Mouse (Mus musculus) heart, embryonic 13.5 days (tissue): ENCODE measurements at regions not wholly inside any gene's neighbourhood (a gene's known extent, or its start where the extent isn't known, plus 50 kb on each side); places are given as distances from the start of the nearest gene placed in this dataset.

Source experiments
- ATAC-seq: fragments of 200-750 bp; cut with Nextera tagmentation; 2 replicates; pipeline ENCODE4 v1.8.0; 2017; ENCODE audit warnings: moderate TSS enrichment; ENCODE audit not compliant: insufficient number of reproducible peaks, low FRiP score, low TSS enrichment; ENCODE audit errors: extremely low read depth
- H3K27ac ChIP-seq: fragments of 300-500 bp; sonication (generic); replicated peaks from 2 replicates; pipeline ENCODE4 v1.5.1; 2015; ENCODE audit warnings: moderate library complexity, mild to moderate bottlenecking, inconsistent platforms
- H3K27me3 ChIP-seq: fragments of 300-500 bp; sonication (generic); replicated peaks from 2 replicates; pipeline ENCODE4 v1.6.1; 2015; ENCODE audit warnings: mild to moderate bottlenecking, inconsistent platforms
- H3K36me3 ChIP-seq: fragments of 300-500 bp; sonication (generic); 2 replicates; pipeline ENCODE4 v1.6.1; 2015; ENCODE audit warnings: mild to moderate bottlenecking, inconsistent platforms
- H3K4me1 ChIP-seq: fragments of 300-500 bp; sonication (generic); 2 replicates; pipeline ENCODE4 v1.6.1; 2015; ENCODE audit warnings: inconsistent platforms
- H3K4me2 ChIP-seq: fragments of 300-500 bp; sonication (generic); 2 replicates; pipeline ENCODE4 v1.6.1; 2015; ENCODE audit warnings: inconsistent platforms, mild to moderate bottlenecking, moderate library complexity
- H3K4me3 ChIP-seq: fragments of 300-500 bp; sonication (generic); 2 replicates; pipeline ENCODE4 v1.5.1; 2015; ENCODE audit warnings: moderate library complexity, mild to moderate bottlenecking, inconsistent platforms
- H3K9ac ChIP-seq: fragments of 300-500 bp; sonication (generic); 2 replicates; pipeline ENCODE4 v1.6.1; 2015; ENCODE audit warnings: inconsistent platforms, mild to moderate bottlenecking, moderate library complexity
- H3K9me3 ChIP-seq: fragments of 300-500 bp; sonication (generic); 2 replicates; pipeline ENCODE4 v1.6.1; 2016; ENCODE audit warnings: inconsistent platforms
- WGBS: fragments of 180-500 bp; shearing (Covaris S2); methylation state at CpG from one replicate; pipeline ENCODE4 v1.1.7; 2015; ENCODE audit warnings: mixed read lengths; 5-methylcytosine and 5-hydroxymethylcytosine counted together

- 75% methylated on average over 3 of the region's 3 CpGs for WGBS
- no peak overlapping the region for H3K4me2 ChIP-seq
- H3K4me1 ChIP-seq = peaks cover 15% of the 10 kb centered on the region
- H3K27me3 ChIP-seq = peaks cover 5% of the 10 kb centered on the region; the same call in 1 of the 2 replicates
- H3K4me3 ChIP-seq = no peak overlapping the region
- H3K9me3 ChIP-seq = no peaks in the 10 kb centered on the region
- H3K36me3 ChIP-seq = no peaks in the 10 kb centered on the region
- H3K9ac ChIP-seq = no peak overlapping the region
- H3K27ac ChIP-seq = no peak overlapping the region
- ATAC-seq = no peak
Observed at GRCm38 (mm10) chr1:76641181-76641711, 873.6 kb downstream of the Epha4 start.

DNA sequence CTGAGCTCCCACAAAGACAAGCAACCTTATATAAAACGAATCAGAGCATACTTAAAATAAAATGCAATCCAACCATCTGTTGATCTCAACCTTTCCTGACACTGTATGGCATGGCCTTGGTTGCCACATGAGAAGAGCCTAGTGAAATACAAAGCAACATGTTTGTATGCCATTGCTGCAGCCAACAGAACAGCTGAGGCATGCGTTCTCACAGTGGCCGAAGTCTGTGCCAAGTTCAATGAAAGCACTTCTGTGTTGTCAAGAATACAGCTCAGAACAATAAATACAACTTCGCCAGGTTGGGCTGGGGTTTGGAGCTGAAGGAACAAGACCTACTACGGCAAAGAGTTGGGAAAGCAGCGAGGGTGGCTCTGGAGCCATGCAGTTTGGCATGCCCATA is 872.2 kb downstream of the Epha4 start:
- H3K4me2 ChIP-seq = no peak overlapping the region
- peaks cover 5% of the 10 kb centered on the region; the same call in 1 of the 2 replicates for H3K27me3 ChIP-seq
- no peaks in the 10 kb centered on the region for H3K36me3 ChIP-seq
- no peak for ATAC-seq
- H3K9ac ChIP-seq = no peak overlapping the region
- 80% methylated on average over 6 of the region's 6 CpGs for WGBS
- H3K9me3 ChIP-seq = no peaks in the 10 kb centered on the region
- no peak overlapping the region for H3K27ac ChIP-seq
- no peak overlapping the region for H3K4me3 ChIP-seq
- peaks cover 15% of the 10 kb centered on the region for H3K4me1 ChIP-seq

DNA sequence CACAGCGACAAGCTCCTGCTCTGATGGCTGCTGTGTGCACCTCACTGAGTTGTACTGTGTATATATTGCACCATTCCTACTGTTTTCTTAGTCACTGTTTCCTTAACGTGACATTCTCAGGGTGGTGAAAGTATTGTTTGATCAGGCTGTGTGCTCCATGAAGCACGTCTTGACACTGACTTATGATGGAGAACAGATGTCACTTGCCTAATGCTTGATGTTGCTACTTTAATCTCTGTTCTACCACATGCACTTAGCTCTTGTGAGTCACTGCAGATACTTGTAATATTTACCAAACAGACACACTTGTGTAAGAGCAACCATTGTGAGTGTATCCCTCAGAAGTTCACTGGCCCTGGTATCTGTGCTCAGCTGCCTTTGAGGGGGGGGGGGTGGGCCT is 870.0 kb downstream of the Epha4 start:
- Histone ChIP-seq H3K36me3 (no peaks in the 10 kb centered on the region), H3K4me3 (no peak overlapping the region), H3K4me2 (no peak overlapping the region), H3K9ac (no peak overlapping the region), H3K27me3 (peaks cover 5% of the 10 kb centered on the region; the same call in 1 of the 2 replicates), H3K9me3 (no peaks in the 10 kb centered on the region), H3K27ac (no peak overlapping the region), H3K4me1 (peaks cover 5% of the 10 kb centered on the region; the same call in 1 of the 2 replicates)
- WGBS = 39% methylated on average over 3 of the region's 3 CpGs
- ATAC-seq = no peak

GRCm38 (mm10) chr1:76654826-76655225 is 860.1 kb downstream of the Epha4 start:
- ATAC-seq = no peak
- peaks cover 19% of the 10 kb centered on the region for H3K4me1 ChIP-seq
- 70% methylated on average over 1 of the region's 1 CpGs for WGBS
- no peaks in the 10 kb centered on the region for H3K36me3 ChIP-seq
- no peak overlapping the region for H3K9ac ChIP-seq
- H3K27ac ChIP-seq = no peak overlapping the region
- no peaks in the 10 kb centered on the region for H3K27me3 ChIP-seq
- H3K4me2 ChIP-seq = no peak overlapping the region
- no peaks in the 10 kb centered on the region for H3K9me3 ChIP-seq
- H3K4me3 ChIP-seq = no peak overlapping the region

GRCm38 (mm10) chr1:76658228-76658627 is 856.7 kb downstream of the Epha4 start:
- H3K36me3 ChIP-seq = no peaks in the 10 kb centered on the region
- H3K4me1 ChIP-seq = peaks cover 14% of the 10 kb centered on the region
- H3K9ac ChIP-seq = no peak overlapping the region
- H3K9me3 ChIP-seq = no peaks in the 10 kb centered on the region
- no peak overlapping the region for H3K4me2 ChIP-seq
- H3K4me3 ChIP-seq = no peak overlapping the region
- 25% methylated on average over 4 of the region's 4 CpGs for WGBS
- peak overlapping the region; percentile 53; the same call in 1 of the 2 replicates for H3K27ac ChIP-seq
- no peak; the same call in 1 of the 2 replicates for ATAC-seq
- H3K27me3 ChIP-seq = no peaks in the 10 kb centered on the region

DNA sequence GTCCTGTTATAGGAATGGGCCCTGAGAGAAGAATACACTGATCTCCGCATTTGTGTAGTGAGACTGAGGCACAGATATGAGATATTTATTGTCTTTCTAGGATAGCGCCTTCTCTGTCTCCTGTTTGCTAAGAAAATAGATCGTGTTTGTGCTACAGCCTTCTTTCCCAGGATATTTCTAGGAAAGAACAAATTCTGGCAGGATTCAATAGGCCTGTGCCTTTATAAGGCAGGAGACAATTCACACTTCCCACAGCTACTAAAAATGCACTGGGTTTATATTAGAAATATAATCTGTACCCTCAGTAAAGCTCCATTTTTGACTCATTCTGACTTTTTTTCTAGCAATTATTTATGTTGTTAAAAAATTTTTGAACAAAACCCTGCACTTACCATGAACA is 854.7 kb downstream of the Epha4 start:
- H3K9me3 ChIP-seq = no peaks in the 10 kb centered on the region
- no peak overlapping the region for H3K4me3 ChIP-seq
- H3K36me3 ChIP-seq = no peaks in the 10 kb centered on the region
- no peaks in the 10 kb centered on the region for H3K27me3 ChIP-seq
- peaks cover 14% of the 10 kb centered on the region for H3K4me1 ChIP-seq
- H3K4me2 ChIP-seq = no peak overlapping the region
- no peak overlapping the region for H3K27ac ChIP-seq
- WGBS = 69% methylated on average over 3 of the region's 3 CpGs
- H3K9ac ChIP-seq = no peak overlapping the region
- ATAC-seq = no peak

DNA sequence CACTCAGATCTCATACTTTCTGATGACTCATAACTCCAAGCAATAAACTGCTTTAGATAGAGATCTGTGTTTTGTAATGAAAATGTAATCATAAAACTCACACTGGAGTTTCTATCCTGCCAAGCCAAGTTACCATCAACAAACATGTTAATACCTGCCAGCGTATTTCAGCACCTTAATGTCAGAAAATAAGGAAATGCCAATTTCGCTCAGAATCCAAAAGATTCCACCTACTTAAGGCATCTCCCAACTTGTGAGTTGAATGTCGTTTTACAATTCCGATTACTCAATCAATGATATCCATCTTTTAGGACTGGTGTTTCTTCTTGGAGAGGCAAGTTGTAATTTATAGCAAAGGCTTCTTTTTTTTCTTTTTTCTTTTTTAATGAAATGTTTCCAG is 850.5 kb downstream of the Epha4 start:
- WGBS = 83% methylated on average over 4 of the region's 4 CpGs
- ATAC-seq = no peak
- H3K27me3 ChIP-seq = no peaks in the 10 kb centered on the region
- no peak overlapping the region for H3K27ac ChIP-seq
- no peak overlapping the region for H3K4me3 ChIP-seq
- H3K4me2 ChIP-seq = no peak overlapping the region
- H3K36me3 ChIP-seq = no peaks in the 10 kb centered on the region
- no peak overlapping the region for H3K9ac ChIP-seq
- H3K4me1 ChIP-seq = 0 out of 2 replicates have a peak, but pooled peaks cover 3% of the 10 kb centered on the region
- H3K9me3 ChIP-seq = no peaks in the 10 kb centered on the region

GRCm38 (mm10) chr1:76676836-76677235 is 838.1 kb downstream of the Epha4 start:
- no peak for ATAC-seq
- no peak overlapping the region for H3K4me2 ChIP-seq
- no peaks in the 10 kb centered on the region for H3K27me3 ChIP-seq
- no peak overlapping the region for H3K27ac ChIP-seq
- WGBS = 35% methylated on average over 6 of the region's 6 CpGs
- no peaks in the 10 kb centered on the region for H3K36me3 ChIP-seq
- H3K9me3 ChIP-seq = peaks cover 4% of the 10 kb centered on the region; the same call in 1 of the 2 replicates
- no peak overlapping the region for H3K9ac ChIP-seq
- peaks cover 4% of the 10 kb centered on the region for H3K4me1 ChIP-seq
- no peak overlapping the region for H3K4me3 ChIP-seq

DNA sequence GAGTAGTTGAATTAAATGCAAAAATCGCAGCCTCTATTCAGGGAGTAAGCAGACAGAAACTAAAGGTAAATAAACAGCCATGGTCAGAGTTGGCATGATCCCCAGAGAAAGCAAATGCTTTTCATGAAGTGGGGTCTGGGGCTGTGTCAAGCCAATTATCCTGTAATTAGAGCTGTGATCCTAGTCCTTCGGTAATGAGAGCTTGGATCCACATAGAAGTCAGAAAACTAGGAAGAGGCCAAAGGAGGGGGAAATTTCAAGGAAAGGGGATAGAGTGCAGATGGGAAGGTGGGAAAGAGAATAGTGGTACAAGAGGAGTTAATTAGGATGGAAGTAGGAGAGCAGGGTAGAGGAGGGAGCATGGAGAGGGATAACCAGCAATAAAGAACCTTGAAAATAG is 809.3 kb downstream of the Epha4 start:
- no peaks in the 10 kb centered on the region for H3K27me3 ChIP-seq
- no peak overlapping the region for H3K4me3 ChIP-seq
- no peak overlapping the region for H3K27ac ChIP-seq
- H3K4me2 ChIP-seq = no peak overlapping the region
- WGBS = 66% methylated on average over 2 of the region's 2 CpGs
- H3K36me3 ChIP-seq = no peaks in the 10 kb centered on the region
- H3K9ac ChIP-seq = no peak overlapping the region
- no peaks in the 10 kb centered on the region for H3K9me3 ChIP-seq
- no peak for ATAC-seq
- no peaks in the 10 kb centered on the region for H3K4me1 ChIP-seq

- no peaks in the 10 kb centered on the region for H3K27me3 ChIP-seq
- no peak overlapping the region for H3K9ac ChIP-seq
- H3K4me2 ChIP-seq = no peak overlapping the region
- H3K27ac ChIP-seq = no peak overlapping the region
- no peaks in the 10 kb centered on the region for H3K4me1 ChIP-seq
- no peak for ATAC-seq
- no peaks in the 10 kb centered on the region for H3K36me3 ChIP-seq
- H3K9me3 ChIP-seq = no peaks in the 10 kb centered on the region
- 77% methylated on average over 11 of the region's 11 CpGs for WGBS
- no peak overlapping the region for H3K4me3 ChIP-seq
Observed at GRCm38 (mm10) chr1:76717639-76718292, 797.1 kb downstream of the Epha4 start.

DNA sequence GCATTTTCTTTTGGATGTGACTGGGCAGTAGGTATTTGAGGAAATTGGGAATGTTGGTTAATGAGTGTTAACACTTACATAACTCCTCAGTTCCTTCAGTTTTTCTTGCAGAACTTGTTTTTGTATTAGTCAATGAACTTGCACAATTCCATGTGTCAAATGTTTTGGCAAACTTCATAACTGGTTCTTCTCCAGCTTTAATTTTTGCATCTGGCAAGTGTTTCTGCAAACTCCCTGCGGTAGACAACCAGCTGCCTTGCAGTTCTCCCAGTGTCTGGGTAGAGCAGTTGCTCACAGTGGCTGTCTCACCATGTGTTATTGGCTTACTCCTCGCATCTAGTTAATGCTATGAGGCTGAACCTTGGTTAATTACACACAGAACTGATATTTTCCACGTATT is 790.4 kb downstream of the Epha4 start:
- Histone ChIP-seq H3K4me2 (no peak overlapping the region), H3K4me3 (no peak overlapping the region), H3K27ac (no peak overlapping the region), H3K4me1 (0 out of 2 replicates have a peak, but pooled peaks cover 2% of the 10 kb centered on the region), H3K9me3 (no peaks in the 10 kb centered on the region), H3K9ac (no peak overlapping the region), H3K27me3 (no peaks in the 10 kb centered on the region), H3K36me3 (no peaks in the 10 kb centered on the region)
- ATAC-seq = no peak
- WGBS = 65% methylated on average over 3 of the region's 3 CpGs

DNA sequence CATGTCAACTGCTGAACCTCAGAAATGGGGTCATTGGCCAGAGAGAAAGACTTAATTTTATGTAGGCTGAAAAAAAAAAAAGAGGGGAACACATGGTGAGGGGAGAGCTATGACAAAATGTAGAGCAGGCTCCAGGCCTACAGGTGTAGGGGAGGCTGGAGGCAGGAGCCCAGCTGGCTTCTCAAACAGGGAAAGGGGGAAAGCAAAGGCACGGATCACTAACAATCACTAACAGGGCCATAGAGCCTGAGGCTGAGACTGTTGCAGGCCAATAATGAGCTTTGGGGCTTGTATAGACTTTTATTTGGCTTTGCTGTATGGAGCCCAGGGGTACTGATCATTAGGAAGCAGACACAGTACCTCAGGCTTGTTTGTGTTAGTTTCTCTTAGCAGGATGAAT is 777.9 kb downstream of the Epha4 start:
- ATAC-seq = no peak
- WGBS = 77% methylated on average over 1 of the region's 1 CpGs

More for the DNA sequence above, 777.9 kb downstream of the Epha4 start:
- H3K9ac ChIP-seq = no peak overlapping the region
- no peaks in the 10 kb centered on the region for H3K9me3 ChIP-seq
- H3K27ac ChIP-seq = no peak overlapping the region
- H3K4me3 ChIP-seq = no peak overlapping the region
- no peaks in the 10 kb centered on the region for H3K36me3 ChIP-seq
- H3K27me3 ChIP-seq = no peaks in the 10 kb centered on the region
- H3K4me1 ChIP-seq = no peaks in the 10 kb centered on the region
- H3K4me2 ChIP-seq = no peak overlapping the region
